Mouse (Mus musculus): ENCODE measurements at regions not wholly inside any gene's neighbourhood (a gene's known extent, or its start where the extent isn't known, plus 50 kb on each side); places are given as distances from the start of the nearest gene placed in this dataset.

GRCm38 (mm10) chr1:127118019-127118418 is 86.8 kb upstream of the Mgat5 start:
- no peak for TF ChIP-seq CTCF (IDR thresholded peaks at IDR 0.05; ENCODE audit: insufficient read depth, low read depth, low read length)
- TF ChIP-seq POLR2A (IDR thresholded peaks at IDR 0.05; ENCODE audit: insufficient read depth, low read depth, low read length), result no peak
